Mouse (Mus musculus) heart, adult 11 months (tissue): ENCODE measurements around the gene Lat.

Experiments used
- DNase-seq: peaks from one replicate; pipeline ENCODE4 v3.0.0; 2022

The Lat gene

DNA sequence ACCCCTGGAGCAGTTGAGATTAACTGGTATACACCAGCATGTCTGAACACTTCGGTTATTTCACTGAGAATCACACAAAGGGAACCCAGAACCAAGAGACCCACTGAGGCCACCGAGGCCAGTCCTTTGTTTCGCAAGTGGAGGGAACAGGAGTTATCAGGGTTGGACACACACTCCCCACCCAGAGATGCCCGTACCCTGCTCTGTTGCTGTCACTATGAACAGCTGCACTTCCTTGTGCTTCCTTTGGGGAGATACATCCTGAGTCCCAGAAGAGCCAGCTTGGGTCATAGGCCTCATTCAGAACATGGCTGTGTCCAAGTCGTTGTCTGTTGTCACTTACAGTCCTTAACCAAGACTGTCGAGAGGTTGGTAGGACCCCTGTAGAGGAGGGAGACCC, 6.3 kb downstream of the Lat start:
- DNase-seq: no peak

DNA sequence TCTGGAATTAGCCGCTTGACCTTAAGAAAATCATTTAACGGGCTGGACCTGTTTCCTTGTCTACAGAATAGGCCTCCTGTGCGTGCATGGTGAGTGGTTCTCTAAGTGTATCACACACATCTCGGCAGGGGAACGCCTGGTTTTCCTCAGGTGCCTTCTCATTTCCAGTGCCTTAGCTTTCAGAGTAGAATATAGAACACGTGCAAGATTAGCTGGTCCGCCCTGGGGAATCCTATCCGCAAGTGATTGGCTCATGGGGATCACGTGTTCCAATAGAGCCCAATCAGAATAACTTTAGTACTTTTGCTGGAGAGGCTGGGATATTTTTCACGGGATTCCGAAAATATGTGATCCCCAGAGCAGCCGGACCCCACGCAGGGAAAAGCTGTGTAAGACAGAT, 10.3 kb downstream of the Lat start:
- no peak for DNase-seq

DNA sequence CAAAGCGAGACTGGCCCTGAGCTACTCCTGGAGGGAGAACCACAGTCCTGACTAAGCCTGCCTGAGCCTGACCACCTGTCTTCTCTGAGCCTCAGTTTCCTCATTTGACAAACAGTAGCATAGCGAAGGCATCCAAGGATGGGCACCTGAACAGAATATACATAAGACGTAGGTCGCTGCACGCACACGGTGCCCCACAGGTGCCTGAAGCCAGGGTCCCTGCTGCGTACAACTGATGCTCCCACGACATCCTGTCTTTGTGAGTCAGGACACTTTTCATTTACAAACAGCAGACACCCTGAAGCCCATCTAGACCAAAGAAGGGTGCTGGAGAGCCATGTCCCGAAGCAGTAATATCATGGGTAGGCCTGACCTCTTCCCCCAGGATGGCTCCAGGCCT, 11.0 kb downstream of the Lat start:
- no peak for DNase-seq

DNA sequence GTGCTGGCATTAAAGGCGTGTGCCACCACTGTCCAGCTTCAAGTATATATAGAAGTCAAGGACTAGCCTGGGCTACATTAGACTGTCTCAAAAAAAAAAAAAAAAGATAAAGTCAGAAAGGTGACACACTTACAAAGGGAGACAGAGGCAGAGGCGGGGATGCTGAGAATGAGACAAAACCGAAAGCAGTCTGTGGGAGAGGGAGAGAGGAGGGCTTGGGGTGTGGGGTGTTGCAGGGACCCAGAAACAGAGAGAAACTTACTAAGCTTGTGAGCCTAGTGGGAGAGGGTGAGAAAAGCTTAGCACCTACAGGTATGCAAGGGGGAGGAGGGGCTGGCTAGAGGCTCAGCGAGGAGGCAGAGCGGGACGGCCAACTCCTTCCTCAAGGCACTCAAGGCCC, 11.5 kb downstream of the Lat start:
- no peak for DNase-seq

DNA sequence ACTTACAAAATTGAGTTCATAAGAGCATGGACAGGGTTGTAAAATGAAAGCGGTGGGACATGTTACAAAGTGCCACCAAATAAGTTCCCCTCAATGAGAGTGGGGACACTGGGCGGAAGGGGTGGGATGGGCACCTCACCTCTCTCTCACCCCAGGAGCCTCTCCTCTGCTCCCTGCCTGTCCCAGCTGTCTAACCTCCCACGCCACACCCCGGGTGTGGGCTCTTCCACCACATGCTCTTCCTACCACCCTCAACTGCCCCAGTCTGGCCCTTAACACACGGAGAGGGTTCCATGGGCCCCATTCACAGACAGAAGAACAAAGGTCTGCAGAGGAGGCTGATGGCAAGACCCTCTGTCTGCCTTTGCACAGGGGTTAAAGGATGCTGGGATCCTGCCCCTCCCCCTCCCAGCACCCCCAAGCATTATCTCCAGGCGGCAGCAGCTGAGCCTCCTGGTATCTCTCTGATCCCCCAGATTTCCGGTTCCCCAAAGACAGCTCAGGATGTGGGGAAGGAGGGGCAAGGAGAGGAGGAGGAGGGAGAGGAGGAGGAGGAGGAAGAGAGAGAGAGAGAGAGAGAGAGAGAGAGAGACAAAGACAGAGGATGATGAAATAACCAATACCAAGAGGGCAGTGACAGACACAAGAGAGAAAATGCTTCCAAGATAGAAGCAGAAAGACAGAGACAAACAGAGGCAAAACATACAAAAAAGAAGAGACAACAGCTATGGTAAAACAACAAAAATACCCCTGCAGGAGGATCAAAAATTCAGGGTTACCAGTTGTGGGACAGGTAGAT, 12.4 kb downstream of the Lat start:
- DNase-seq: no peak

DNA sequence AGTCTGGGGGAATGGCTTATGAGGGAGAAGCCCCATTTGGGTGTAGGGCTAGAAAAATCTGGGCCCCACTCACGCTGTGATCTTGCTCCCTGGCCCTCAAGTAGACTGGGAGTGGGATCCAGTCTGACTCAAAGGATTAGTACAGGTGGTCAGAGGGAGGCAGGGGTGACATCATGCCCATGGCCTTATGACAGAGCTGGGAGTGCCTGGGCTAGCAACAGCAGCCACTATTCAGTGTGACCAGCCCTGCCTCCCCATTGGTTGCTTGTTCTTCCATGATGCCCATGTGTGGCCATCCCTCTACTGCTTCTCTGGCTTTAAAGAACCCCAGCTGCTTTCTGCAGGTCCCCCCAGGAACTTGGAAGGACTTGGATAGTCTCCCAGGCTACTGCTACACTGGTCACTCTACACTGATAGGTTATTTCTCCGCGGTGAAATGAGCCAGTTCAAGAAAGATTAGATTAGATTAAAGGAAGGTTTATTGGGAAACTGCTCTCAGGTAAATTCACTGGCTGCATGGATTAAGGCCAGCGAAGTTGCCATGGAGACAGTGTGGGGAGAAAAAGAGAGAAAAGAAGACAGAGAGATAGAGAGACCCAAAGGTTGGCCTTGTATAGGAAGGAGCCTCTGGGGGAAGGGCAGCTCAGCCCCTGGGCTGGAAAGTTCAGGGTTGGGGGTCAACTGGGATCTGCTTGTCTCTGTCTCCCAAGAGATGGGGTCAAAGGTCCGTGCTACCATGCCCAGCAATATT, 13.3 kb downstream of the Lat start:
- DNase-seq: no peak

DNA sequence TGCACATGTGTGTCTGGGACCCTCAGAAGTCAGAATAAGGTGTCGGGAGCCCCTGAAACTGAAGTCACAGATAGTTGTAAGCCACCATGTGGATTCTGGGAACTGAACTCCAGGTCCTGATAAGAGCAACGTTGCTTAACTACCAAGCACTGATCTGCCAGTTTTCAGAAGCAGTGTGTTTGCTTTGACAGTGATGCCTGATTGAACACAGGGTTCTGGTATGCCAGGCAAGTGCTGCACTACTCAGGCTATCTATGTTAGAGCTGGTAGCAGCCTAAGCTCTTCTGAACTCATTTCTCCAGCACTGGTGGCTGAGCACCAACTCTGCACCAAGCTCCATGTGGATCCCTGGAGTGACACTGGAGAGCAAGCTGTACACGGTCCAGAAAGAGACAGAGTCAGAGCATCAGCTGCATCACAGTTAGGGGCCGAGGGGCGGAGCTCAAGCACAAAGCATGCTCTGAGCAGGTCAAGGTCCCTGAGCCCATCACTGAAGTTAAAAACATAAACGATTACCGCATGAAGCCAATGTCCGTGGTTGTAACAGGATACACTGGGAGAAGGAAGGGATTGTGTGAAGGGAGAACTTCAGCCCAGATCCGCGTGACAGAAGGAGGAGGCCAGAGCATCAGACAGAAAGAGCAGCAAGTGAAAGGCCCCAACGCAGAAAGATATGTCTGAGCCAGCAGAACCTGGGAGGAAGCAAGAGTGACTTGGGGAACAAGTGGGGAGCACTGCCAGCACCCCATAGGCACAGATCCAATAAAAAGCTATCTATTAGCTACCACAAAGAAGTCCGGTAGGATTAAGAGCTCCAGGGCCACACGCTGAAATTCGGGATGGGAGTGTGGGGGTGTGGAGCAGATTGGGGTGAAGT, 14.4 kb downstream of the Lat start:
- DNase-seq: no peak

DNA sequence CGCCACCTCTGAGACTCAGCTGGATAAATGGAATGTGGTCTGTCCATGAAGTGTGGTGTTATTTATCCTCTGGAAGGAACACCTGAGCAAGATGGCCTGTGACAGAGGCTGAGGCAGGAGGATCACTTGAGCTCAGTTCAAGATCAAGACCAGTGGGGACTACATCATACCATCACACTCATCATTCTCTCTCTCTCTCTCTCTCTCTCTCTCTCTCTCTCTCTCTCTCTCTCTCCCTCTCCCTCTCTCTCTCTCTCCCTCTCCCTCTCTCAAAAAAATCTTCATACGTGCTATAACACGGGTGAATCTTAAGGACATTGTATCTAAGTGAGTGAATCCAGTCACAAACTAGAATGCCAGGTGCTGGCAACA, 15.4 kb downstream of the Lat start:
- no peak for DNase-seq

DNA sequence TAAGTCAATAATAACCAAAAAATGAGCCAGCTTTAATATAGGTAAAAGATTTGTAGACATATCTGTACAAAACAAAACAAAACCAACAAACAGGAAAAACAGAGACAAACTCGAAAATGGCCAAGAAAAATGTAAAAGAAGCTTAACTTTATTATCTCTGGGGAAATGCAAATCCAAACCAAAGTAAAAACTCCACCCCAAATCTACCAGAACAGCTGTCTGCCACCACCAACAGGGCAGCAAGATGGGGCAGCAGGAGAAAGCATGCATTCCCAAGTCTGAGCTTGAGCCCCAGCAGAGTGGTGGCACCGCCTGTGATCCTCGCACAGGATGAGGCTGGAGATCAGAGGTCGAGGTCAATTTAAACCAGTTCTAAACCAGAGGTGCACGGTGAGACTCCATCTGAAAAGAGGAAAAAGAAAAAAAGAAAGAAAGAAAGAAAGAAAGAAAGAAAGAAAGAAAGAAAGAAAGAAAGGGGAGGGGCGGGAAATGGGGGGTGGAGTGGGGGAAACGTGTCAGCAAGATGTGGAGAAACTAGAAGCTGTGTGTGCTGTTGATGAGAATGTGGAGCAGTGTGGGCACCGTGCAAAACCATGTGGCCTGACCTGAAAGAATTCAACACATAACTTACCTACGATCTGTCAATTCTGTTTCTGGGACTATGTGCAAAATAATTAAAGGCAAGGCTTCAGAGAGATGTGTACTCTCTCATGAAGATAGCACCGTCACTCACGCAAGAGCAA, 15.9 kb downstream of the Lat start:
- DNase-seq: no peak

DNA sequence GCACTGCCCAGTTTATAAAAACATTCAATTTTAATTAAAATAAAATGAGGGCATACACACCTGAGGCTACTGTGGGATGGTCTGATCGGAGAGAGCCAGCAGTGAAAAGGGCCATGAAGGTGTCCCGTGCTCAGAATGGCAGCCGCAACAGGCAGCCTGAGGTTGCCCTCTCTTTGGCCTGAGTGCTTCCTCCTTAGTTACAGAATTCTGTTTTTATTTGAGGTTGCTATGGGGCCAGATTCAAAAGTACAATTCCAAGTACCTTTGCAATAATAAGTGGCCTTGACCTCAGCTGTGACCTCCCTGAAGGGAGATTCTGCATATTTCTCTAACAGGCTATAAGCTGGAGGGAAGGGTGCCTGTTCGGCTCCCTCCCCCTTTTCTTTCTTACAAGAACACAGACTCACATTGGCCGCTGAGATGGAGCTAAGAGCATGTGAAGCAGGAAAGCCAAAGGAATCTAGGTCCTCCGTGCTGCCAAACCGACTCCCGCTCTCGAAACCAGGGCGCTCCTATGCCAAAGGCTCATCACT, 17.9 kb downstream of the Lat start:
- DNase-seq: no peak

DNA sequence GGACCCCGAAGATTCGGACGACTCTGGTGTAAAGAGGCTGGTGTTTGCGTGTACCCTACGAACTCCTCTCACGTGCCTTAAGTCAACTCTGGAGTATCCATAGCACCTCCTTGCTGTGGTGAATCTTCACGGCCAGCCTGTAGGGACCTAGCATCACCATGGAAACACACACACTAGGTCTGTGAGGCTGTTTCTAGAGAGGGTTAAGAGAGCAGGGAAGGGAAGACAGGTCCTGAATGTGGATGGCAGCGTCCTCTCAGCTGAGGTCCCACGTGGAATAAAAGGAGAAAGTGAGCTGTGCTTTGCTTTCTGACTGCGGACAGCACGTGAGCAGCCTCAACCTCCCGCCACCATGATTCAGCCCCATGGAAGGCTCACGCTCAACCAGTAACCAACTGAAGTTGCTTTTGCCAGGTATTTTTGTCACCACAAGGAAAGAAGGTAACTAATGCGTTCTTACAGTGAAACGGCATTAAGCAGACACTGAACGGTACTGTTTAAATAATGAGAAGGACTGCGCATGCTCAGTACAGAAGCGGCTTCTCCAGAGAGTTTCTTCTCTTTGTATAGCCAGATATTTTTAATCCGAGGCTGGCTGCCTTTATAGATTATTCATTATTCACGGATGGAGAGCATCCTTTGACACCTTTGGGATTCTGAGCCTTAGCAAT, 18.5 kb downstream of the Lat start:
- no peak for DNase-seq

DNA sequence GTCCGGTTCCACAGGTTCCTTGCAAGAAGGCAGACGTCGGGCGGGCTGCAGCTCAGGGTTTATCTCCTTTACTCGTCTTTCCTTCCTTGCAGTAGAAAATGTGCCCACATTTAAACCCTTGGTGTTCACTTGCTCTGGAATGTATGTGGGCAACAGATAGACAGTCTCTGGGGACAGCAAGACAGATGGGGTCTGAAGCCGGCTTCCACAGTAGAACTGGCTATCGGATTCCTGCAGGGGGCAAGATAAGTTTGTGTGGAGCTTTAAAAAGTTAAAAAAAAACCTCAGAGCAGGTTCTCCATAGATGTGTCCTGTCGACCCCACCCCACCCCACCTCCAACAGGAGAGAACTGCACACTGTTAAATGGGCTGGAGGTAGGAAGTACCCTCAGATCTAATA, 21.1 kb downstream of the Lat start:
- DNase-seq: no peak

DNA sequence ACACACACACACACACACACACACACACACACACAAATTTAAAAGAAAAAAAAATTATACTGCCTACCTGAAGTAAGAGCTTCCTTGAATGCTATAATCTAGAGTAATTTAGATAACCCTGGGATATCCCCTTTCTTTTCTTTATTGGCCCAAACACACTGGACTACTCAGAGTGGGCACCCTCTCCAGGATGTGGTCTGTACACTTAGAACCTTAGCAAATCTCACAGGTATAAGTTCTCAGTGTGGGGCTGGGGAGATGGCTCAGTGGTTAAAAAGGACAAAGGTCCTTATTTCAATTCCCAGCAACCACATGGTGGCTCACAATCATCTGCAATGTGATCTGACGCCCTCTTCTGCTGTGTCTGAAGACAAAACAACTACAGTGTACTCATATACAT, 22.3 kb downstream of the Lat start:
- no peak for DNase-seq

DNA sequence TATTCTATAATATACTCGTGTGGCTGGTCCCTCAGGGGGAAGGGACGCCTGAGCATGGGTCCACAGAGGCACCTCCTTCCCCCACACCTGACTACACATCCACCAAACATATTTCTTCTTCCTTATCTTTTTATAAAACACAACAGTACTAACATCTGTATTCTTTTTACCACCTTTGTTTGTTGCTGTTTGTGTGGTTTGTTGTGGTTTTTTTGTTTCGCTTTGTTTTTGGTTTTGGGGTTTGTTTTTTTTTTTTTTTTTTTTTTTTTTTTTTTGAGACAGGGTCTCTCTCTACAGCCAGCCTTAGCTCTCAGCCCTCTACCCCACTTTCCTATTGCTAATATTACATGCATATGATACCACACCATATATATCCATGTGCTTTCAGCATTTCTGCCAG, 23.4 kb downstream of the Lat start:
- no peak for DNase-seq

DNA sequence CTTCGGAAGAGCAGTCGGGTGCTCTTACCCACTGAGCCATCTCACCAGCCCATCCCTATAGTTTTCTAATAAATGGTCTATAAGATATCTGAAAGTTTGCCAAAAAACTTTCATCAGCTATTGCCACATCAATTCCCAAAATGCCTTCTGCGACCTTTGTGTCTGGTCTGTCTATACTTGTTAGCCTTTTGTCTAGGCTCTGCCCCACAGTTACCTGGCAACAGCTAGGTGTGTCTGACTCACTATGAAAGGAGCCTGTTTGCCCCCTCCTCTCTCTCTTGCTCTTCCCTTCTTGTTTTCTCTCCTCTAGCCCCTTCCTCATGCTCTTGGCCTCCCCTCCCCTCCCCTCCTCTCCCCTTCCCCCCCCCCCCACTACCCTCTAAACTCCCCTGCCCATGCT, 23.8 kb downstream of the Lat start:
- no peak for DNase-seq

DNA sequence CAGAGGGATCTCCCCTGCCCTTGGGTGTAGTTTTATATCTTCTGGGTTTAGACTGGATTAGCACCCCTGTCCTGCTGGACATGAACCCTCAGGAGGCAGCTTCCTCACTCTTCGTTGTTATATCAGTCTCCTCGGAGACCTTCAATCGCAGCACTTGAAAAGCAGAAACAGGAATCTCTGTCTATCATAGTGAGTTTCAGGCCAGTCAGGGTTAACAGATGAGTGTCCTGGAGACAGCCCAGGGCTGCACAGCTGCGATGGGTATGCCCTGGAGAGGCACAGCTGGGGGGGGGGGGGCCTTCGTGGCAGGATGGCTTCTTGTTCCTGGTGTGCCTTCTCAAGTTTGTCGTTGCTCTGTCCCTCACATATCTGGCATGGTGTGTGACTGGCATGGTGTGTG, 28.5 kb downstream of the Lat start:
- DNase-seq: no peak

DNA sequence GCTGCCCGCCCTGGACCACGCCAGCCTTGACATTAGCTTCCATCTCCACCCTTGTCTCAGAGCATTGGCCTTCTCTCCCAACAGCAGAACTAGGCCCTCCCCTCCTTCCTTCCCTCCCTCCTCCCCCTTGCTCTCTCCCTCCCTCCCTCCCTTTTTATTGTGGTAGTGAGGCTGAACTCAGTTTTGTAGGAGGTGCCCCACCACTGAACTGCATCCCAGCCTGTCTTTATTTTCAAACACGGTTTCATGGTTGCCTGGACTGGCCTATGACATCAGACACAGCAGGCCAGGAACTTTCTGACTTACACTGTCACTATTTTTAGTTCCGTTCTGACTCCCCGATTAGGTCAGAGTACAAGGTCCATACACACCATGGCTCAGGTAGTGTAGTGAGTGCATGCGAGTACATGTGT, 29.2 kb downstream of the Lat start:
- DNase-seq: no peak

DNA sequence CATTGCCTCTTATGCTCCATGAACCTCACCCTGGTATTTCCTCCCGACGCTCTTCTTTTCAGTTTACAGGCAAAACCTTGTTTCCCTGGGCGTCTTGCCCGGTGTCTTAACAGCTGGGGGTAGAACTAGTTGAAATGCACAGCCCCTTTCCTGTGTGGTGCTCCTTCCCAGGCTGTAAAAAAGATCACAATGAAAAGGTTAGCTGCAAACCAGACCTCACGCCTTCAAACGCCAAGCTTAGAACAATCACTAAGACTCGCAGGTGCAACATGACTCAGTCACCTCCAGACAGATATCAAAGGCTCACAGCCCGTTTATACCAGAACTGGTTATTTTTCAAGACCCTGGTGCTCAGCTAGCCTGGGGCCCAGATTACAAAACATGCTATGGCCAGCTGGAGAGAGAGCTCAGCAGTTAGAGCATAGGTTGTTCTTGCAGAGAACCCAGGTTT, 29.8 kb downstream of the Lat start:
- no peak for DNase-seq

DNA sequence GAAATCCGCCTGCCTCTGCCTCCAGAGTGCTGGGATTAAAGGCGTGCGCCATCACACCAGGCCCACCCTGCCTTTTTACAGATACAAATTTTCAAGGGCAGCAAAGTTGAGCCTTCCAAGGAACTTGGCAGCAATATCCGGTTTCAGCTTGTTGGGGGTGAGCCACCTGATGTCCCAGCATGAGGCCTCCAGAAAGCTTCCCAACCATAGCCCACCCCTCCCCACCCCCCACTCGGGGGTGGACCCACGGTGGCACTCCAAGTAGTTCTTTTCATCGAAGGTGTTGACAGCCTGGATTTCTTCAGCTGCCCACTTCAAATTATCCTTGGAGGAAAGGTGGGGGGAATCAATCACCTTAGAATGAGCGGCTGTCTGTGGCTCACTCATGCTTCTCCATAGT, 30.5 kb downstream of the Lat start:
- no peak for DNase-seq

DNA sequence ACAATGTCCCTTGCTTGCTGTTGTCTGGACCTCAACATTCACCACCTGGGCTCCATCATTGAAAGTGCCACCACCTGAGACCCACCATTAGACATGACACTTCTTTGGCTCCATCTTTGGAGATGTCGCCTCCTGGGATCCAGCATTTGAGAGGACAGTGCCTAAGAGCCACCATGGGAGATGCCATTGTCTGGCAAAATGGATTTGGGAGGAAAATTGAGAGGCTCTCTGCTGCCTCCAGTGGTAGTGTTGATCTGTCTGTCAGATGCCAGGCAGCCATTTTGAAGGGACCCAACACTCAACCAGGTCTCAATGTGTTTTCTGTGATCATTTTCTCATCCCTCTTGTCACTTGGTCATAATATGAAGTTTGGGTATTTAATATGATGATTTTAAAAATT, 33.8 kb downstream of the Lat start:
- DNase-seq: no peak

DNA sequence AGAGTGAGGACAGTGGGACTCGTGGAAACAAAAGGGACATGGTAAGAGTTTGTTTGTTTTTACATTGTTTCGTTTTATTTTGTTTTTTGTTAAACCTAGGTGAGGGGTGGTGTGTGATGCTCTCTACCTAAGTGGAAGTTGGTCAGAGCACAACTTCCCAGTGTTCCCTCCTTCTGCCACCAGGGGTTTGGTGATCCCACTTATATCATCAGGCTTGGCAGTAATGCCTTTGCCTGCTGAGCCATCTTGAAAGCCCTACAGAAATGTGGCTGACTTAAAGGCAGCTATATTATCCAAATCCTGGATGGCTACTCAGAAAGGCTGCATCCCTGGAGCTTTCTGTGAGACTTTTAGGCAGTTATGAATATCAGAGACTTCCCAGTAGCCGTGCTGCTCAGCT, 36.7 kb downstream of the Lat start:
- DNase-seq: no peak

DNA sequence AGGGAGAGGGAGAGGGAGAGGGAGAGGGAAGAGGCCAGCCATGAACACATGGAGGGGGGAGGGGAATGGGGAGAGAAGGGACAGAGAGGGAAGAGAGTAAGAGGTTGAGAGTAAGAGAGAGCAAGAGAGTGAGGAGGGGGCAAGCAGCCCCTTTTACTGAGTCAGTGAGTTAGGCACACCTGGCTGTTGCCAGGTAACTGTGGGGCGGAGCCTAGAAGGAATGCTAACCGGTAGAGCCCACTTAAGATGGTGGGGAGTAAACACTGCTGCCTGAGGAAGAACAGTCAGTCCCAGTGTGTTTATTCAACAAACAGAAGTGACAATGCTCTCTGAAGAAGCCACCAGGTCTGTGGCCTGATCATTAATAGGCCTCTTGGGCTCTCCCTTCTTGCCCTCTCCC, 38.7 kb downstream of the Lat start:
- DNase-seq: no peak
